ENCODE assay signal across 34 mouse cellular contexts in the genomic region with DNA sequence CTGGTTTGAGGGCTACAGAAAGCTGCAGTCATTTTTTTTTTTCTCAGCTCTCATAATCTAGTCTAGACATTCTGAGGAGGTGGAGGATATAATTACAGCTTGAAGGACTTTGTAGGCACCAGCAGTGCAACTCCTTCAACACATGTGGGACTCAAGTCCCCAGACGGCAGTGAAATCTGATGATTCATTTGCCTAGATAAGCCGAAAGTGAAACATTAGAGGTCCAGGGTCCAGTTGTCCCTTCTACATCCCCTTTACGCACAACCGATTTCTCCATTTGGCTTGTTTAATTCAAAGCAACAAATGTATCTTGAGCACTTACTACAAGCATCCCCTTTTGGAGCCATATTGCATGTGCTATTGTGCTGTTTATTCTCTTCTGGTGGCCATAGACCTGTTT.
"Had no signal": no experiment of that assay in that cellular context is flagged by ENCODE, and none has a peak within 500 bp of the region (broad histone marks: within the 10 kb centered on the region; RNA-seq: fewer than 3 reads in every experiment).

No protein-coding gene starts in this region.

- H3K27ac ChIP-seq: heart, embryonic 13.5 days; heart, embryonic 15.5 days; hindbrain, embryonic 10.5 days; hindbrain, embryonic 13.5 days; hindbrain, embryonic 14.5 days; hindbrain, embryonic 15.5 days; hindbrain, postnatal 0 days; intestine, embryonic 15.5 days; kidney, embryonic 15.5 days; kidney, postnatal 0 days; layer of hippocampus, adult 2 months; left cerebral cortex, adult 2 months had no signal

- H3K4me2 ChIP-seq: heart, embryonic 11.5 days; heart, embryonic 12.5 days; heart, embryonic 13.5 days; heart, embryonic 15.5 days; hindbrain, embryonic 13.5 days; hindbrain, embryonic 14.5 days; hindbrain, embryonic 15.5 days; intestine, embryonic 15.5 days; kidney, embryonic 15.5 days had no signal

- H3K36me3 ChIP-seq: heart, embryonic 12.5 days; heart, embryonic 13.5 days; heart, embryonic 15.5 days; hindbrain, embryonic 10.5 days; hindbrain, embryonic 13.5 days; hindbrain, embryonic 15.5 days; intestine, embryonic 15.5 days; kidney, embryonic 15.5 days had no signal

- DNase-seq: heart, postnatal 10 days; heart, postnatal 14 days; heart, postnatal 36 days; heart, postnatal 4 days; kidney, adult 11 months; kidney, adult 18-20 months; kidney, adult 2 months; kidney, adult 8-10 months; kidney, adult 9 months; kidney, postnatal 10 days; kidney, postnatal 14 days; kidney, postnatal 25 days; kidney, postnatal 36 days; kidney, postnatal 4 days; layer of hippocampus, adult 9-11 months; layer of hippocampus, postnatal 36 days had no signal

- H3K4me3 ChIP-seq: heart, embryonic 12.5 days; heart, embryonic 13.5 days; heart, embryonic 15.5 days; hindbrain, embryonic 10.5 days; hindbrain, embryonic 13.5 days; hindbrain, embryonic 15.5 days; intestine, embryonic 15.5 days; kidney, embryonic 15.5 days; layer of hippocampus, adult 2 months; left cerebral cortex, adult 2 months had no signal

- ATAC-seq: hindbrain, embryonic 16.5 days; hindbrain, postnatal 0 days; inflammation-experienced regulatory T-cells, adult 6 months; intestine, embryonic 15.5 days; intestine, embryonic 16.5 days; intestine, postnatal 0 days had no signal

- H3K4me1 ChIP-seq: heart, embryonic 12.5 days; heart, embryonic 13.5 days; heart, embryonic 15.5 days; hindbrain, embryonic 10.5 days; hindbrain, embryonic 13.5 days; hindbrain, embryonic 15.5 days; intestine, embryonic 15.5 days had no signal

- H3K27me3 ChIP-seq: heart, embryonic 12.5 days; heart, embryonic 13.5 days; heart, embryonic 15.5 days; hindbrain, embryonic 13.5 days; hindbrain, embryonic 15.5 days; intestine, embryonic 15.5 days; kidney, embryonic 15.5 days had no signal

- H3K9ac ChIP-seq: heart, embryonic 12.5 days; heart, embryonic 13.5 days; heart, embryonic 15.5 days; hindbrain, embryonic 13.5 days; hindbrain, embryonic 14.5 days; hindbrain, embryonic 15.5 days; intestine, embryonic 15.5 days; kidney, embryonic 15.5 days had no signal

- H3K9me3 ChIP-seq: heart, embryonic 12.5 days; heart, embryonic 13.5 days; heart, embryonic 15.5 days; hindbrain, embryonic 10.5 days; hindbrain, embryonic 13.5 days; hindbrain, embryonic 15.5 days; intestine, embryonic 15.5 days; kidney, embryonic 15.5 days had no signal
